Mouse (Mus musculus) stomach, embryonic 16.5 days (tissue): ENCODE data around the gene Rps15. TPM values are rescaled to one million over a fixed set of nuclear protein-coding genes. Genes with fewer than 3 reads are reported as not detected.

ENCODE experiments used
- ATAC-seq: fragments of 200-750 bp; cut with Nextera tagmentation; 2 replicates; pipeline ENCODE4 v1.8.0; 2017; ENCODE audit warnings: moderate number of reproducible peaks, moderate TSS enrichment; ENCODE audit not compliant: insufficient read depth, low FRiP score
- H3K27ac ChIP-seq: fragments of 300-500 bp; sonication (generic); 2 replicates; pipeline ENCODE4 v1.5.1; 2014; ENCODE audit warnings: low read length
- H3K27me3 ChIP-seq: fragments of 300-500 bp; sonication (generic); 2 replicates; pipeline ENCODE4 v1.6.1; 2014; ENCODE audit warnings: low read length, control low read depth, mixed read lengths; ENCODE audit not compliant: control insufficient read depth, insufficient read depth
- H3K36me3 ChIP-seq: fragments of 300-500 bp; sonication (generic); 2 replicates; pipeline ENCODE4 v1.6.1; 2014; ENCODE audit warnings: low read length; ENCODE audit not compliant: control insufficient read depth, insufficient read depth
- H3K4me1 ChIP-seq: fragments of 300-500 bp; sonication (generic); 2 replicates; pipeline ENCODE4 v1.6.1; 2014; ENCODE audit warnings: low read length, control low read depth, mixed read lengths; ENCODE audit not compliant: control insufficient read depth, insufficient read depth
- H3K4me2 ChIP-seq: fragments of 300-500 bp; sonication (generic); 2 replicates; pipeline ENCODE4 v1.6.1; 2014; ENCODE audit warnings: low read depth, low read length, mixed read lengths
- H3K4me3 ChIP-seq: fragments of 300-500 bp; sonication (generic); replicated peaks from 2 replicates; pipeline ENCODE4 v1.5.1; 2014; ENCODE audit warnings: mild to moderate bottlenecking, low read length
- H3K9ac ChIP-seq: fragments of 300-500 bp; sonication (generic); 2 replicates; pipeline ENCODE4 v1.6.1; 2014; ENCODE audit warnings: low read length
- H3K9me3 ChIP-seq: fragments of 300-500 bp; sonication (generic); replicated peaks from 2 replicates; pipeline ENCODE4 v1.6.1; 2016; ENCODE audit warnings: low read length, control low read depth; ENCODE audit not compliant: control insufficient read depth
- WGBS: fragments of 180-500 bp; shearing (Covaris S2); extraction: QIAGEN DNeasy Blood & Tissue Kit; methylation state at CpG from one replicate; pipeline ENCODE4 v1.1.7; 2014; 5-methylcytosine and 5-hydroxymethylcytosine counted together
- polyA plus RNA-seq: library from polyadenylated mRNA; unstranded; fragments of >200 nt; fragmentation: Nextera tagmentation; extraction: Ambion mirVana; gene quantifications from 2 replicates; pipeline ENCODE4 v1.2.1, GENCODE M21; 2015

Gene Rps15
- polyA plus RNA-seq, 1 experiment from 2014 or later, result 821 TPM

DNA sequence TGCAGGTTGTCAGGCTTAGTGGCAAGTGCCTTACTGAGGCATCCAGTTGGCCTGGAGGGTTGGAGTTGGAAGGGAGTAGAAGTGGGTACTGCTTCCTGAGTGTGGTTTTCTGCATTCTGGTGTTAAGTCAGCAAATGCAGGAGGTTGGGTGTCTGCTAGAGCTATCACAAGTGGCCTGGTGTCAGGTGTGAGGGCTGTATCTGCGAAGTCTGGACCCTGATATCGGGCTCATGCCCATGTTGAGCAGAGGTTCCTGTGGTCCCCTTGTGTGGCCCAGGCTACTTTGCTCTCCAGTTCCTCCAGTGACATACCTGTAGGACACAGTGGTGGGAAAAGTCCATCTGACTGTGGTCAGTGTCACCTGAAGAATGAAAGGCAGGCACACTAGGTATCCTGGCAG, 22.2 kb upstream of the Rps15 start:
- H3K4me2 ChIP-seq, result no peak overlapping the region
- H3K27me3 ChIP-seq, result no peaks in the 10 kb centered on the region
- H3K4me3 ChIP-seq, result no peak overlapping the region
- H3K36me3 ChIP-seq, result 0 out of 2 replicates have a peak, but pooled peaks cover 2% of the 10 kb centered on the region
- H3K9me3 ChIP-seq, result no peaks in the 10 kb centered on the region
- no peak overlapping the region for H3K27ac ChIP-seq
- 90% methylated on average over 2 of the region's 2 CpGs for WGBS
- H3K9ac ChIP-seq, result peak overlapping the region; percentile 33
- no peak for ATAC-seq
- H3K4me1 ChIP-seq, result peaks cover 36% of the 10 kb centered on the region

DNA sequence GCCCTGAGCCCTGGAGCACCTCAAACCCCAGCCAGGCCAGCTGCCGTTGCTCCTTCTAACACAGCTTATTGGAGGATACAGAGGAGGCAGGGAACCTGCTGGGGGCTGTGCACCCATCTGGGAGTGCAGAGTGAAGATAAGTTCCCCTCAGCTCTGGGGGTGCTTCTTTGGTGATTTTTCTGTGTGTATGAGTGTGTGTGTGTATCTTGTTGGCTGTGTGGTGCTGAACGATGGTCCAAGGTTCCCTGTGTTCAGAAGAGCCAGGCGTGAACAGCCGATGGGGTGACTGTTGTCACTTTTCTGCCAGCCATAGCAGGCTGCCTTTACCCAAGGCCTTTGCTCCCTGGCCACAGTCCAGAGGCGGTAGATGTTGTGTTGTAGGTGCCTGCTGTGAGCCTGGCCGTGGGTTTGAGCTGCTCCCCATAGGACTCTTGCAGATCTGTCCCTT, 21.5 kb upstream of the Rps15 start:
- H3K4me2 ChIP-seq, result no peak overlapping the region
- H3K9ac ChIP-seq, result 0 out of 2 replicates have a peak overlapping the region, but pooled peaks have one; percentile 33
- no peak overlapping the region for H3K4me3 ChIP-seq

GRCm38 (mm10) chr10:80271186-80271843, 20.9 kb upstream of the Rps15 start:
- Histone ChIP-seq H3K9ac (0 out of 2 replicates have a peak overlapping the region, but pooled peaks have one; percentile 33), H3K4me1 (peaks cover 30% of the 10 kb centered on the region)
- no peak for ATAC-seq

More for the DNA sequence above, 21.5 kb upstream of the Rps15 start:
- ATAC-seq, result peak; percentile 14; the same call in 1 of the 2 replicates
- no peaks in the 10 kb centered on the region for H3K27me3 ChIP-seq
- H3K4me1 ChIP-seq, result peaks cover 35% of the 10 kb centered on the region
- WGBS, result 68% methylated on average over 6 of the region's 6 CpGs
- no peaks in the 10 kb centered on the region for H3K9me3 ChIP-seq
- H3K36me3 ChIP-seq, result 0 out of 2 replicates have a peak, but pooled peaks cover 2% of the 10 kb centered on the region
- H3K27ac ChIP-seq, result peak overlapping the region; percentile 34; the same call in 1 of the 2 replicates

GRCm38 (mm10) chr10:80271870-80272585, 20.2 kb upstream of the Rps15 start:
- no peak overlapping the region for H3K4me3 ChIP-seq
- no peak overlapping the region for H3K4me2 ChIP-seq
- no peaks in the 10 kb centered on the region for H3K9me3 ChIP-seq
- peaks cover 6% of the 10 kb centered on the region for H3K36me3 ChIP-seq
- peak overlapping the region; percentile 38 for H3K27ac ChIP-seq
- H3K9ac ChIP-seq, result no peak overlapping the region
- 81% methylated on average over 8 of the region's 8 CpGs for WGBS
- no peaks in the 10 kb centered on the region for H3K27me3 ChIP-seq
- peaks cover 23% of the 10 kb centered on the region for H3K4me1 ChIP-seq
- ATAC-seq, result no peak

More at GRCm38 (mm10) chr10:80271186-80271843, 20.9 kb upstream of the Rps15 start:
- peak overlapping the region; percentile 38; the same call in 1 of the 2 replicates for H3K27ac ChIP-seq
- H3K4me2 ChIP-seq, result no peak overlapping the region
- H3K36me3 ChIP-seq, result peaks cover 5% of the 10 kb centered on the region; the same call in 1 of the 2 replicates
- no peaks in the 10 kb centered on the region for H3K27me3 ChIP-seq
- no peaks in the 10 kb centered on the region for H3K9me3 ChIP-seq
- WGBS, result 62% methylated on average over 5 of the region's 5 CpGs
- no peak overlapping the region for H3K4me3 ChIP-seq

GRCm38 (mm10) chr10:80273847-80274246, 18.4 kb upstream of the Rps15 start:
- Histone ChIP-seq H3K36me3 (peaks cover 20% of the 10 kb centered on the region), H3K4me3 (no peak overlapping the region)

DNA sequence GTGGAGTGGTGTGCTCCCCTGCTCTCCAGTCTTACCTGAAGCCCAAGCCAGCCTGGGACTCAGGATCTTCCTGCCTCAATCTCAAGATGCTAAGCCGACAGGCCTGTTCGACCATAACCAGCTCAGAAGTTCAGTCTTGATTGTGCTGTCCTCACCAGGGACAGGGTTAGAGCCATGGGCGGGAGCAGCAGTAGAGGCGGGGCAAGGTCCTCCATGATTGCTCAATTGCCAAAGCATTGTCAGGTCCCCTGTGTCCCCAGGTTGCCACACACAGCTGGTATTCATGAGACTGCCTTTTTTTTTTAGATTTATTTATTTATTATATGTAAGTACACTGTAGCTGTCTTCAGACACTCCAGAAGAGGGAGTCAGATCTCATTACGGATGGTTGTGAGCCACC, 16.0 kb upstream of the Rps15 start:
- Histone ChIP-seq H3K27ac (no peak overlapping the region; the same call in 1 of the 2 replicates), H3K36me3 (peaks cover 23% of the 10 kb centered on the region), H3K4me3 (no peak overlapping the region), H3K27me3 (no peaks in the 10 kb centered on the region), H3K9ac (no peak overlapping the region), H3K4me2 (no peak overlapping the region), H3K4me1 (peaks cover 3% of the 10 kb centered on the region), H3K9me3 (no peaks in the 10 kb centered on the region)
- no peak for ATAC-seq
- 83% methylated on average over 5 of the region's 5 CpGs for whole genome bisulfite sequencing

More at GRCm38 (mm10) chr10:80273847-80274246, 18.4 kb upstream of the Rps15 start:
- H3K4me1 ChIP-seq, result peaks cover 10% of the 10 kb centered on the region
- no peak overlapping the region for H3K4me2 ChIP-seq
- no peaks in the 10 kb centered on the region for H3K9me3 ChIP-seq
- no peaks in the 10 kb centered on the region for H3K27me3 ChIP-seq
- no peak overlapping the region for H3K27ac ChIP-seq
- no peak for ATAC-seq
- 89% methylated on average over 3 of the region's 3 CpGs for WGBS
- no peak overlapping the region for H3K9ac ChIP-seq

DNA sequence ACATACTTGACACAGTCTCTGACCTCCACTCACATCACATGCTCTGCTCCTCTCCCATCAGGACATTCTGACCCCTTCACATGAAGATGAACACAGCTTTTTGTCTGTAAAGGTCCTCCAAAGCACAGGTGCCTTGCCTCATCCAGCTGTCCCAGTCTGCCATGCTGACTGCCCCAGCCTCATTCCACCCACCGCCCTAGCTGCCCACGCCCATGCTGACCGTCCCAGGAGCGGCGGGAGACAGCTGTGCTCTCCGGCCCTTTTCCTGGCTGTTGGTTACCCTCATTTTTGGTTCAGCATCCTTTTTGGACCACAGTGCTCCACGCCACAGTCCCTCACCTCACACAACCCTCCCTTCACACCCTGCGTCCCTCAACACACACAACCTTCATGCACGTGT, 13.9 kb upstream of the Rps15 start:
- 0 out of 2 replicates have a peak, but pooled peaks cover 3% of the 10 kb centered on the region for H3K4me1 ChIP-seq
- H3K4me3 ChIP-seq, result no peak overlapping the region
- no peaks in the 10 kb centered on the region for H3K9me3 ChIP-seq
- WGBS, result 86% methylated on average over 9 of the region's 9 CpGs
- H3K27ac ChIP-seq, result no peak overlapping the region
- peaks cover 29% of the 10 kb centered on the region for H3K36me3 ChIP-seq
- no peak overlapping the region for H3K9ac ChIP-seq
- H3K27me3 ChIP-seq, result no peaks in the 10 kb centered on the region
- no peak overlapping the region for H3K4me2 ChIP-seq
- ATAC-seq, result no peak

GRCm38 (mm10) chr10:80279273-80279672, 13.0 kb upstream of the Rps15 start:
- H3K9ac ChIP-seq, result no peak overlapping the region
- 91% methylated on average over 12 of the region's 12 CpGs for WGBS
- no peak overlapping the region for H3K4me3 ChIP-seq
- H3K4me2 ChIP-seq, result no peak overlapping the region
- no peaks in the 10 kb centered on the region for H3K9me3 ChIP-seq
- no peak for ATAC-seq
- peaks cover 34% of the 10 kb centered on the region for H3K36me3 ChIP-seq
- no peaks in the 10 kb centered on the region for H3K27me3 ChIP-seq
- H3K4me1 ChIP-seq, result 0 out of 2 replicates have a peak, but pooled peaks cover 8% of the 10 kb centered on the region
- no peak overlapping the region for H3K27ac ChIP-seq

GRCm38 (mm10) chr10:80281304-80281703, 10.9 kb upstream of the Rps15 start:
- peaks cover 29% of the 10 kb centered on the region for H3K36me3 ChIP-seq
- peak overlapping the region; percentile 76 for H3K27ac ChIP-seq
- 62% methylated on average over 7 of the region's 7 CpGs for WGBS
- no peaks in the 10 kb centered on the region for H3K27me3 ChIP-seq
- H3K9ac ChIP-seq, result no peak overlapping the region
- no peak overlapping the region for H3K4me3 ChIP-seq
- ATAC-seq, result no peak
- H3K9me3 ChIP-seq, result no peaks in the 10 kb centered on the region
- H3K4me1 ChIP-seq, result 0 out of 2 replicates have a peak, but pooled peaks cover 8% of the 10 kb centered on the region
- no peak overlapping the region for H3K4me2 ChIP-seq
